Mouse (Mus musculus) neural tube, postnatal 0 days (tissue): Measurements from ENCODE around the gene Nfkbiz. TPM values are rescaled to one million over a fixed set of nuclear protein-coding genes. Genes with fewer than 3 reads are reported as not detected.

Source experiments
- polyA plus RNA-seq: library from polyadenylated mRNA; unstranded; fragments of >200 nt; fragmentation: Nextera tagmentation; extraction: Ambion mirVana; gene quantifications from 2 replicates; pipeline ENCODE4 v1.2.1, GENCODE M21; 2015

Nfkbiz gene
- polyA plus RNA-seq, result 2.8 and 3.7 TPM in 2 replicates

GRCm38 (mm10) chr16:55838510-55839474 lies at the start of gene Nfkbiz:
TSS of gene Nfkbiz (minus strand) at chr16:55838899.

Other genes with a start within 250 kb of the Nfkbiz start
- 1.2 and 1.3 TPM in 2 replicates for gene Nxpe3, start 56.4 kb upstream of the Nfkbiz start, polyA plus RNA-seq
- gene Cep97, start 96.0 kb upstream of the Nfkbiz start, polyA plus RNA-seq, result 6.0 and 6.2 TPM in 2 replicates
- gene Rpl24, start 127.4 kb upstream of the Nfkbiz start, polyA plus RNA-seq, result 473 and 540 TPM in 2 replicates
- 19.0 and 19.8 TPM in 2 replicates for gene Zbtb11, start 135.0 kb upstream of the Nfkbiz start, polyA plus RNA-seq
- 175 and 198 TPM in 2 replicates for gene Pcnp, start 190.8 kb upstream of the Nfkbiz start, polyA plus RNA-seq
- gene Trmt10c, start 198.9 kb upstream of the Nfkbiz start, polyA plus RNA-seq, result 15.6 TPM in 2 replicates
- 34.9 and 40.5 TPM in 2 replicates for gene Senp7, start 209.4 kb upstream of the Nfkbiz start, polyA plus RNA-seq